Mouse (Mus musculus) retina, postnatal 7 days (tissue): ENCODE data around the gene Gm11492.

Experiments
- DNase-seq: peaks from one replicate; pipeline ENCODE4 v3.0.0-alpha.2; 2012; ENCODE audit warnings: low read depth, low spot score

Gene Gm11492

DNA sequence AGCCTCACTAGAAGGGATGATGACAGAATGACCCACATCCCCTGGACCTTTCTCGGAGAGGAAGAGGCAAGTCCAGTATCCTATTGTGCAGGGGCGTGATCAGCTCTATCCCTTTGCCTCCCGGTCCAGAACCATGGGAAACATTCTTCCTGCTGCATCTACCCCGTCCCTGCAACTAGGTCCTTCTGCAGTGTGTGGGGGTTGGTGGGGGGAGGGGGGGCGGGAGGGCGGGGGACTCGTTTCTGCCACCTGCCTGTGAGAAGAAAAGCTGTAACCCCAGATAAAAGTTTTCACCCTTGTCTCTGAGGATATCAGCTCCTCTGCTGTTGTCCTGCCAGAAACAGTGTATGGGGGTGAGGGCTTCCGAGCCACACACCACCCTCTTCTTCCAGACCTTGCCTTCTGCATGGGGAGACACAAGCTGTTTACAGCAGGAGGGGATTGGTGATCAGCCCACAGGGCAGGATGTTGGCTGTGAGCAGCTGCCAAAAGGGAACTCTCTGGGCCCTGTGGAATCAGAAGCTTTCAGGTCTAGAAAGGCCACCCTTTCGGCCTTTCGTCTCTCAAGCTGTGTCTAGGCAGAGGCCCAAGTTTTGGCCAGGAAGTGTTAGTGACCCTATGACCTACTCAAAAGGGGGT, 12.6 kb downstream of the Gm11492 start:
- DNase-seq, result no peak

DNA sequence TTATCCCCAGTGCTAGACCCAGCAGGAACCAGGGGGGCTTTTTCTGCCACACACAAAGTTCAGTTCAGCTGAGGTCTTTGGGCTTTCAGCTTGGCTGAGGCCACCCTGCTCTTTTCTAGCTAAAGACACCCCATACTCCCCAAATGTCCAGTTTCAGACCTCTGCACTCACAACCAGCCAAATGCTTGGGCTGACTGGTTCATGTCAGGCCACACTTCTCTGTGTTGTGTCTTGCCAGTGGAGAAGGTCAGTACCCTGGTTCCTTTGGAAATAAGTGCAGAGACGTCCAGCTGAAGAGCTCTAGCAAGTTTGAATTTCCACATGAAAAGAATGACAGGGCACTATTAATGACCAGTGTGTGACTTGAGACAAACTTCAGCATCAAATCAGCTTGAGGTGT, 13.3 kb downstream of the Gm11492 start:
- no peak for DNase-seq

DNA sequence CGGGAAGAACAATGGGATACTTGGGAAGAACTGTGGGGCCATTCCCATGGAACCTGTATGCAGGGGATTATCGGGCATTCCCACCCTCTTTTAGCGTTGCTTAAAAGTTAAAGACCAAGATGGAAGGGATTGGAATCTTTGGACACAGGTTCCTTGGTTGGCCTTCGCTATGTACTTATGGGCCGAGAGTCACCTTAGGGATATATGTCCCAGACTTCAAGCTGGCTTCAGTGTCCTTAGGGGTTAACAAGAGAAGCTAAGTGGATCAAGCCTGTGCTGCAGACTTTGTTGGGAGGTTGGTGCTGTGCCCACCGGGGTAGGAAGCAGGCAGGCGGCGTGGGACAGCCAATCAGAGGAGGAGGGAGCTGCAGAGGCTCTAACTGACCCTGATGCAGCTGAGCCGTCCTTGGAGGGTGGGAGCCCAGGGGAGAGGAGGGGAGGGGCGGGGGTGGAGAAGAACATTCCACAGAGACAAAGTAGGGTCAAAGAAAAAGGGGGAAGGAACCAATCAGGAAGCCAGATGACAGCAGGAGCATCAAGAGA, 14.2 kb downstream of the Gm11492 start:
- no peak for DNase-seq

DNA sequence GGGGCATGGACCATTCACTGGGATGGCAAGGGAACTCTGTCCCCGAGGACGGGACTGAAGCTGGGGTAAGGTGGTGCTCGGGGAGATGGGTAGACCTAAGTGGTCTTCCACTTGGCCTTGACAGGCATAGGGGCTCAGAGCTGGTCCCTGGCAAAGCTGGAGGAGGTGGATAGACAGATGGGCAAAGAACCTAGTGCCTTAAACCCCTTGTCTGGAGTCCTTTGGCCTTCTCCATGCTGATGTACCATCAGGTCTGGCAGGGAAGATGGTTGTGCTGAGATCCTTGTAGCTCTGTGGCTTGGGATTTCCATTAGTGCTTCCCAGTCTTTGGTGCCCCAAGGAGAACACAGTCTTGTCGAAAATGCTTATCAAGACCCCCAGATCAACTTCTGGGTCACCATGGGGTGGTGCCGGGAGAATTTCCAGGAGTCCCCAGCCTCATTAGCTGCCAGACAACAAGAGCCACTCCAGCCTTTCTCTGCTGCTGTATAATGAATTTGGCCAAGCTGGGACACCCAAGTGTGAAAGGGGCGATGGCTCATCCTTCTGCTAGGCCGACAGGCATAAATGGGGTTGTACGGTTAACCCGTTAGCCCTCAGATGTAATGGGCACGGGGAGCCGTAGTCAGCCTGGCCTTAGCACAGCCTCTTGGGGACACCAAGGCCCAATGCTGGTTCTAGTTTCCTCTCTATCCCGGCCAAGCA, 14.9 kb downstream of the Gm11492 start:
- no peak for DNase-seq

DNA sequence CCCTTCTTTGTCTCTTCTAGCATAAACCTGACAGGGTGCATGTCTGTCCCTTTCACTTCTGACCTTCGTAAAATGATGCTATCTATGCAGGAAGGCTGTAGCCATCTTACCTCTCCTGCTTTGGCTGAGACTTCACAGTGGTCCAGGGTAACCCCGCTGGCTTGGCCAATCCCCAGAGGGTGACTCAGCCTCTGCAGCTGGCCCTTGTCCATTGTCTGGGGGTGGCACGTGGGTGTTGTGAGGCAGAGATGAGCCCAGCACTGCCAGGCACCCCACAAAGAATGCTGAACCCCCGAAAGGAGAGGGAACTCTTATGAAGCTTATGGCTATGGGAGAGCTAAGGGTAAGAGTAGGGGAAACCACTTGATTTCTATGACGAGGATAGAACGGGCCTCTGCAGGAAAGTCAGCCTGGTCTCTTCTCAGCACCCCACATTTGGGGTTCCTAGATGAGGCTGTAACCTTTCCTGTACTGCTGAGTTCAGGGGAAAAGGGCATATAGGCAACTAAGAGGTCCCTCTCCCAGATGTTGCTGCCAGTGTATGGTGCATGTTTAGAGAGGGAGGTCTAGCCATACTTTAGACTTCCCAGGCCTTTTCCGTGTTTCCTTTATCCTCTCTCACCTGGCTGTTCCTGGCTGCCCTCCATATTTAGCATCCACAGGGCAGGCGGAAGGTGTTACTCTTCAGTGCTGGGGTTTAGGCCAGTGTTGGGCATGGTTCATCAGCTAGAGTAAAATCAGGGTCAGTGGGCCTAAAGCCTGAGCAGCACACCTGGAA, 15.7 kb downstream of the Gm11492 start:
- DNase-seq, result no peak

DNA sequence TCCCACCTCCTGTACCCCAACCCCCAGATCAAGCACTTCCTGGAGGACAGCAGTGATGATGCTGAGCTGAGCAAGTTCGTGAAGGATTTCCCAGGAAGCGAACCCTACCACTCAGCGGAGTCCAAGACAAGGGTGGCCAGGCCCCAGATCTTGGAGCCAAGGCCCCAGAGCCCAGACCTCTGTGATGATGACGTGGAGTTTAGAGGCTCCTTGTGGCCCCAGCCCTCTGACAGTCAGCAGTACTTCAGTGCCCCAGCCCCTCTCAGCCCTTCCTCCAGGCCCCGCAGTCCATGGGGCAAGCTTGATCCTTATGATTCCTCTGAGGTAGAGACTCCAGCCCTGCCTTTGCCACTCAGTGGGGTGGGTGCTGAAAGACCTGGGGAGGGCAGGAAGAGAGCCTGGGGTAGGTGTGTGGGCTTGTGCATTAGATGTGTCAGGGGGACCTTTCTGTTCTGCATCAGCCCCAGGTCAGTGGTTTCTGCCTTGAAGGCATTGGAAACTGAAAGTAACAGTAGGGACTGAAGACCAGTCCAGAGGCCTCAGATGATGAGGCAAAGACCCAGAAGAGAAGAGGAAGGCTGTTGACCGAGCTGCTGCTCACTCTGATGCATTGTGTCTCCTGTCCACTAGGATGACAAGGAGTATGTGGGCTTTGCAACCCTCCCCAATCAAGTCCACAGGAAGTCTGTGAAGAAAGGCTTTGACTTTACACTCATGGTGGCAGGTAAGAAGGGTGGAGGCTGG, 17.0 kb downstream of the Gm11492 start:
- no peak for DNase-seq

DNA sequence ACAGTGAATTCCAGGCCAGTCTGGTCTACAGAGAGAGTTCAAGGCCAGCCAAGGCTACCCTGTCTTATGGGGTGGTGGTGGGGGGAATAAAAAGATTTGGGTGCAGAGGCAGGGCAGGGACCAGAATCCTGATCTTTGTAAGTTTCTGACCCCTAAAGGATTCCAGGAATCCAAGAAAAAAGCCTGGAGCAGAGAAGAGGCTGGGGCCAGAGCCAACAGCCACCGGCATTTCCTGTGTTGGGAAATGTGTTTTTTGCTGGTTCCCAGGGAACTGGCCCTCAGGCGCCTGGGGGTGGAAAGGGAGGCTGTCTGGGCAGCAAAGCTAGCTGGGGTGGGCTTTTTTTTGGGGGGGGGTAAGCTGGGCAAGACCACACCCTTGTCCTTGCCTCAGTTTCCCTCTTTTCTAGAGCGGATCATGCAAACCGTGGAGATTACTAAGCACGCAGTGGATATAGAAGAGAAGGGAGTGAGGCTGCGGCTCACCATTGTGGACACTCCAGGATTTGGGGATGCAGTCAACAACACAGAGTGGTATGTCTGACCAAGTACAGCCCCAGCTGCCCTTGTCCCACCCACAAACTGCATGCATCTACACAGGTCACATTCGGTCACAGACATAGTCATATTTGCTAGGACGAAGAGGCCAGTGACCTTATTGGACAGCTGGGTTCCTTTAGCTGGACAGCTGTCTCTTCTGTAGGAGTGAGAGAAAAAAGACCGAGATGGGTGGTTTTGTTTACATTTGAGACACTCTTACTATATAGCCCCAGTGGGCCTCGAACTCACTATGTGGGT, 18.5 kb downstream of the Gm11492 start:
- DNase-seq, result no peak

DNA sequence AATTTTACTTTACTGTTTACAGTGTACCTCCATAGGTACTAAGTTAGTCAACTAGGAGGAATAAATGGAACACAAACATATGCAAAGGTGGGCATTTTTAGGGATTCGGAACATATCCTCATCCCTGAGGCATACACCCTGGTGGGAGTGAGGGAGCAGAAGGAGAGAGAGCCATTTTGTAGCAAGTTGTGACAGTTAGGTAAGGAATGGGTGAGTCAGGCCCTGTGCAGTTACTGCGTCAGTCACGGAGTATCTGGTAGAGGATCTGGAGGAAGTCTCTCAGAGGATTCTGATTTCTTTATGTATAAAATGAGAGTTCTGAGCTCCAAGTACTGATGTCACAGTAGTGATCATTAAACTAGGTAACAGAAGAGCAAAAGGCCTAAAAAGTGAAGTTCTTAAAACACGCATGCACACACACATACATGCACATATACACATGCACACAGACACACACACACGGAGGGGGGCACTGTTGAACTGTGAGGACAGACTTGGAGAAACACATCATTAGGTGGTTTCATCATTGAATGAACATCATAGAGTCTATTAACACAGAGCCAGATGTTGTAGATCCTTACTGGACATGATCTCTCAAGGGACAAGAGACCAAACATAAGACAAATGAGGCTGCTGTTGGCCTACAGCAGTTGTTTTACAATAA, 20.9 kb downstream of the Gm11492 start:
- DNase-seq, result no peak

DNA sequence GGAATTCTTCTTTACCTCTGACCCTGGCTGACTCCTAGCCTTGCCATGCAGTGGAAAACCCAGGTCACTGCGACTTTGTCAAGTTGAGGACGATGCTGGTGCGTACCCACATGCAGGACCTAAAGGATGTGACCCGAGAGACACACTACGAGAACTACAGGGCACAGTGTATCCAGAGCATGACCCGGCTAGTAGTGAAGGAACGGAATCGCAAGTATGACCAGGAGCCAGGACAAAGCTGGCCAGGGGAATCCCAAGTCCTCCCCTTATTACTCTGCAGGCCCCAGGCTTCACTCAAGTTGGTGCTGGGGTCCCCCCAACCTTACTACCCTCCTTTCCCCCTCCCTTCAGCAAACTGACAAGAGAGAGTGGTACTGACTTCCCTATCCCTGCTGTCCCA, 23.2 kb downstream of the Gm11492 start:
- DNase-seq, result no peak

DNA sequence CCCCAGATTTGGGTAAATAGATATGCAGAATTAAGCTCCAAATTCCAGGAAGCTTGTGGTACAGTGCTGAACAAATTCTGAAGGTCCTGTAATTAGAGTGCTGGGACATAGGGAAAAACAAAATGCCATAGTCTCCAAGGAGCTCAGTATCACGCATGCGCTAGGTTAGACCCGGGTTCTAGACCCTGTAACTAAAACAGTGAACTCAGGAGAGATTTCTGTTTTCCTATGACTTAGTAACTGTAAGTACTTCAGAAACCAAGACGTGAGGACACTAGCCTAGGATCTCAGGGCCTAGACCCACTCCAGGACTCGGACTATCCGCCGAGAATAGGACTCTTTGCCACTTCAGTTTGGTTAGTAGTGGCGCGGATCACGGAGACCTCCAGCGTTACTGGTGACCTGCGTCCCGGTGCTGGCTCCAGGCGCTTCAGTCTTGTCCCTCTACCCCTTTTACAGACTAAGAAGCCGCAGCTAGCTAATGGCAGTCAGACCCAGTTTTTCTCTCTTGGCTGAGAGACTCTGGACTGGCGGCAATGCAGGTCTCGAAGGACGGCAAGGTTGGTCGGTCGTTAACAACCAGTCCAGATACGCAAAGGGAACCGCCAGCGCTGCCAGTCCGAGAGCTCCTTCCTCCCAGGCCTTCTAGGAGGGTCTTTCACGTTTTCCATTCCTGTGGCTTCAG, 24.5 kb downstream of the Gm11492 start:
- no peak for DNase-seq

DNA sequence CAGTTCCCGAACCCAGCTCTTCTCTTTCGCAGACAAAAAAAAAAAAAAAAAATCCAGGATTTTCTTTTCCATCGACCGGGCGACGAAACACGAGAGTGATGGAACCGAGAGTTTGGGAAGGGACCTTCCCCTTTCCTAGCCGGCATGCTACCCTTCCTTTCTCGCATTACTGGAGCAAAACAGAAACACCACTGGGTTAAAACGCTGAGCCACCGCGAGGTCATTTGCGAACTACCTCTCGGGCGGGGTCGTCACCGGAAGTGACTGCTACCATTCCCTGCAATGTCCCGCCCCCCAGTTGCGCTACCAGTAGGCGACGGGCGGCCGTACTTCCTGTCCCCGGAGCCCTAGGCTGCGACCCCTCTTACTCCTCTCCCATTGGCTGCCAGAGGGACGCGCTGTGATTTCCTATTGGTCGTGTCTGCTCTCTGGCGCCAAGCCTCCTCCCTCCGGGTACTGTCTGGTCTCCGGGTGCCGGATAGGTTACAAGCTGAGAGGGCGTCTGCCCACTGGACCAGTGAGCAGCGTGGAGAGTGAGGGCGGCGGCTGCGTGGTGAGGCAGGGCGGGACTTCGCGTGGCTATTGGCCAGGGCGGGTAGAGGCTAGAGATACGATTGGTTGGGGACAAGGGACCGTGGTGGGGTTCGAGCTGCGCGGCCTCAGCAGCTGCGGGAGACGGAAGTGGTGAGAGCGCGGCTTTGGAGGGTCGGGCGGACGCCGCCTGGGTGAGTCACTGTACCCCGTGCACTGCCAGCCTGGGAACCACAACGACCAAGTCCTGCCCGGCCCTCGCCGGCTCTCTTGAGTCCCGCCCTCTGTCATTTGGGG, 25.3 kb downstream of the Gm11492 start, which contains the start of gene Mtmr4:
Mtmr4 (plus strand) TSS at position 637 of the 828 bp plus-strand sequence.
- DNase-seq, result peak; percentile 98

DNA sequence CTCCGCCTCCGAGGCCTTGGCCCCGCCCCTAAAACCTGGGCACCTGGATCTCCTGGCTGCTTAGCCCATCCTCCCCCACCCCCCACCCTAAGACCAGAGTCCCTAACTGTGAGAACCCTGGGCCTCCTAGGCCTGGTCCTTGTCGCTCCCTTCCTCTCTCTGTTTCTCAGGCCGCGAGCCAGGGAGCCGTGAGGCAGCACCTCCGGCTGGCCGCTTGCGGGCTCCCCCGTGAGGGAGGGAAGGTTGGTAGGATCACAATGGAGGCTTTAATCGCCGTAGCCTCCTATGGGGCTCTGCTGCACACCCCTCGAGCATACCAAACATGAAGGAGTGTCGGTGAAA, 25.9 kb downstream of the Gm11492 start:
- DNase-seq, result no peak

DNA sequence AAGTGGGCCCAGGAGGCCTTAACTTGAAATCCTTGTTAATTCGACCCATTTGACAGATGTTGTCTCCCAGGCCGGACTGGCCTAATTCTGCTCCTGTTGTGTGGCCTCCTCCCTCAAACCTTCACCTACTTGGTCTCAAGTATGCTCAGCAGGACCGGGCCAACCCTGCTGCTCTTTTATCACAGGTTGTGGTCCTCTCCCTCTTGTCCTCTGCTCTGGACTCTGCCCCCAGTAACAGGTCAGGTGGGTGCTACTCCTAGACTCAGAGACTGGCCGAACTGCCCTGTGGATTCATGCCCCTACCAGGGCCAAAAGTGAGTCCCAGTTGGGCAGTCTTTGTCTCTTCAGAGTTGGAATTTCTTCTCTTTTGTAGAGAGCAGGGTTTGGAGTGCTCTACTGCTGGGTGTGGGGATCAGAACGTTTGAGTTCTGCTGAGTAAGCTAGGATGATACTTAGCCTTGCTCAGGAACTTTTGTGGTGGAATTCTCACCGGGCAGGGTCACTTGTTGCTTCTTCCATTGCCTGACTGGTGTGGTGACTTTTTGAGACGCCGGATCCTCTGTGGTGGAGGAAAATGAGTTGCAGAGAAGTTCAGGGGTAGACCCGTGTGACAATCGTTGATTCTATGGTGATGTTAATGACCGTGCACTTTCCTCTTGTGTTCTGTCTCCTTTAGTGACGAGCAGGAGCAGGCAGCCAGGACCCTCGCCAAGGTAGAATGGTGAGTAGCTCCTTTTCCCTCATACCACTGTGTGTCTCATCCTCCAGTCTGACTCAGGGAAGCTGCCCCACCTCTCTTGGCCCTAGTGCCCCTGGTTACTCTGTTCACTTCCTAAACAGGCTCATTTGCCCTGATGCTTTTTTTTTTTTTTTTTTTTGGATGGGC, 26.5 kb downstream of the Gm11492 start:
- no peak for DNase-seq

DNA sequence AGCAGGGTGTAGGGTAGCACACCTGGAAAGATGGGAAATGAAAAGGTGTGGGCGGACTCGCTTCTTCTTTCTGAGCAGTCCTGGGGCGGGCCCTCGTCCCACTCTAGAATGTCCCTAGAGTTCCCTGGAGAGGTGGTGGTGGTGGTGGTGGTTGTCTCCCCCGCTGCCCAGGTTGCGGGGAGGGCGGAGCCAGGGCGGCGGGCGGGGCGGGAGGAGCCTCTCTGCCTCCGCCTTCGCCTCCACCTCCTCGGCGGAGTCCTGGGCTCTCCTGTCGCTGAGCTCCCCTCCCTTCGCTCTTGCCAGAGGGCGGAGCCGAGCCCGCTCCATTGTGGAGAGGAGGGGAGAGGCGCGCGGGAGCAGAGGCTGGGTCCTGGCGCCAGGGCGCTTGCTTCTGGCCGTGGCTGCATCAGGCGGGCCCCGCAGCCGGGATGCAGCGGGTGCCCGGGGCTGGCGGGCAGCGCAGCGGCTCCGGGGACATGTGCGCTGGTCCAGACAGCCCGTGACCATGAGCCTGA, 28.9 kb downstream of the Gm11492 start:
- DNase-seq, result peak; percentile 76

DNA sequence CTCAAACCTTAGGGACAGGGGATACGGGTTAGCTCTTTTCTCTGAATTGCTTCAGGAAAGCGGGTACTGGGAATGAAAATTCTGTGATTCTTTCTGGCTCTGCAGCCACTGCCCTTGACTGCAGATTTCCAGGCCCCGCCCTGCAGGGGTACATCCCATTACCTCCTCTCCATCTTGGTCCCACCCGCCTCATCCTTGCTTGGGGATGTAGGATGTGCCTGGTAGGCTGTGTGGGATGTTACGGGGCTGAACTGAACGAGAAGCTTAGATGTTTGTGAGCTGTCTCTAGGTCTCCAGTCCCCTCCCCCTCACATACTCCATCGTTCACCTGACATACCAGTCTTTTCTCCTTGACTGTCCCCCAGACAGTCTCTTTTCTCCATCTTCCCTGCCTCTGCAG, 29.5 kb downstream of the Gm11492 start:
- no peak for DNase-seq

DNA sequence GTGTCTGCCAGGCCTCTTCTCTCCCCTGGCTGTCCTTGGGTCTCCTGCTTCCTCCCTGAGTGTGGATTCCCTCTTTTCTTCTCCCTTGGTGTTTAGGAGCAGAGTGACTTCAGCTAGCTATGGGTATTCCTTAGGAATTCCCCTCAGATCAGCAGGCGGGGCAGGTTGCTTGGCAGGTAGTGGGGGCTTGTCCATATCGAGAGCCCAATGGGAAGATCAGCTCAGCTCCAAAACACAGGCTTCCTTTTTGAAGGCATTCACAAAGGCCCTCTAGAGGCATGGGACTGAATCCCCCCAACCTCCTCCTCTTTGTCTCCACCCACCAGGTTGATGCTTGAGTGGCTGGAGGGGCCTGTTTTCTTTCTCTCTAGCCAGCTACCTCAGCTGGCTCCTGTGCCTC, 30.0 kb downstream of the Gm11492 start:
- DNase-seq, result no peak

DNA sequence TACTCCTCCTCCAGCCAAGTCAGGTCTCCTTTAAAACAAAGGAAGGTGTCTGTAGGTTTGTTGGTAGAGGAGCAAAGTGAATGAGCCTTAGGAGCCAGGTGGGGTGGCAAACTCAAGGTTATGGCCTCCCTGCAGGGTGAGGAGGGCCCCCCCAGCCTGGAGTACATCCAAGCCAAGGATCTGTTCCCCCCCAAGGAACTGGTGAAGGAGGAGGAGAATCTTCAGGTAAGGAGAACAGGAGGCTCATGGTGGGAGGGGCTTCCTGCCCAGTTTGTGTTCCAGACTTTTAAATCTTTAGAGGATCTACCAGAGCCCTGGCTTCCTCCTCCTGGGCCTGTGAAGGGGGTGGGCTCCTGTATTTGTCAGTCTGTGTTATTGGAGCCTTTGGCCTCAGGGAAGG, 30.6 kb downstream of the Gm11492 start:
- no peak for DNase-seq
